Mouse (Mus musculus) WW6 (cell line): ENCODE data around the gene Sema3d.

ENCODE experiments used
- DNase-seq: peaks from one replicate; pipeline ENCODE4 v3.0.0-alpha.2; 2013; ENCODE audit warnings: low read depth, low spot score

Gene Sema3d

DNA sequence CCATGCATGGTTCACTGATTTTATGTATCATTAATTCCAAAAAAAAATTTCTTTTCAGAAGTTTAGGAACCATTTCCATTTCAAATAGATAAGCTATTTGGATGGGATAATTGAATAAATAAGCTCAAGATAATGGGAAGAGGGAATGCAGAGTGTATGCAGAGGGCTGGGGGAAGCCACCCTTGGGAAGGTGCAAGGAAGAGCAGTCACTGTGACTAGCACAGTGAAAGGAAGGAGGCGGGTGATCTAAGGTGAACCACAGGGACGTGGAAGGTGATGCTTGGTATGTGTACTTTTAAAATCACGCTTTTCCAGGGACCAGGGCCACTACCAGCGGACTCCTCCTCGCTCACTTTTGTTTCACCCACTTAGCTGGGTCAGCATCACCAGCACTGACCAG, 115.9 kb downstream of the Sema3d start:
- no peak for DNase-seq

- DNase-seq: no peak
Measured at GRCm38 (mm10) chr5:12499791-12500504, 116.8 kb downstream of the Sema3d start.

GRCm38 (mm10) chr5:12512471-12512870, 129.3 kb downstream of the Sema3d start:
- no peak for DNase-seq

GRCm38 (mm10) chr5:12515283-12515682, 132.1 kb downstream of the Sema3d start:
- no peak for DNase-seq

DNA sequence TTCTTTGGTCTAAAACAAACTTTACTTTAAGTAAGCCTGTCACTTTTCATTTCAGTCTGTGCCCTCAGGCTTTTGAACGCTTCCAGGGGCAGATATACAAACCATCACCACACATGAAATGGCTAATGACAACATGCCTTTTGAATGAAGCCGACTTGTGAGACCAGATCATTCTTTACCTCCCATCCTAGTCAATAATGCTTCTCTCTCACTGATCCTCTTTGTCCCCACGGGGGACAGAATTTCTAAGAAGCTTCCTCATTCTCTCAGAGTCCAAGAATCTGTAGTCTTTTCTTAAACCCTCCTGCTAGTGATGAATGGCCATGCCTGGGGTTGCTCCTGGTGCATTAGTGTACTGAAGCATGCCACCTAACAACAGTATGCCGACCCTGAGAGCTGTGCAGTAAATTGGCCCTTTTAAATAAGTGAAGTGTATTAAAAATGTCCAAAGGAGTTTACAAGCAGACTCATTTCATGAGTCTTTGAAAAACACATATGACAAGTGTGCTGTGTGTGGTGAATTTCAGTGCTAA, 142.1 kb downstream of the Sema3d start:
- no peak for DNase-seq

DNA sequence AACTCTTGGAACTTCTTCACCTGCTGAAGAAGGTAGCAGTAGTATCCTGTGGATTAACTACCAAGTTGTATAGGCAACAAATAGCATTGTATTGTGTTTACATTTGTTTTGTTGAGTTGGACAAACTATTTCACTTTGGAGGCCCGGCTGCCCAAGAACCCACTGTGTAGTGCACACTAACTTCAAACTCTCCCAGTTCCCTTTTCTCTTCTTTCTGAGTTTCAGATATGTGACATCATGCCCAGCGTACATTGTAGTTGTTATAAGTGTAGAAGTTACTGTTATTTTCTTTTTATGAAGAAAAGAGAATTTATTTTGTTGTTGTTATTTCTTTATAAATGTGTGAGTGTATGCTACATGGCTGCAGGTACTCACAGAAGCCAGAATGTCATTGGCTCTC, 145.4 kb downstream of the Sema3d start:
- DNase-seq: no peak

DNA sequence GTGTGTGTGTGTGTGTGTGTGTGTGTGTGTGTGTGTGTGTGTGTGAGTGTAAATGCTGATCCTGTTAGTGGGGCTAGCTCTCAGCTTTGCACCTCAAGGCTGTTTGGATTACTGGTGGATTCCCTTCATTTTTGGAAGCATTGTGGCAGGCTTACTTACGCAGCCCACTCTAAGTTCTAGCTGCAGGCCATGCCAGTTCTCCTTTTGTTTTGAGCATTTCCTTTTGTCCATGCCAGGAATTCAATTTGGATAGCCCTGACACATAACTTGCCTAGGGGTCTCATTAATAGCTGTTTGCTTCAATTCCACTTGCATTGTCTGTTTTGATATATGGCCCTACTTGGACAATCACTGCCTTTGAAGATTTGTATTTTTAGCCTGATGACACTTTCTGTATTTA, 146.6 kb downstream of the Sema3d start:
- no peak for DNase-seq

DNA sequence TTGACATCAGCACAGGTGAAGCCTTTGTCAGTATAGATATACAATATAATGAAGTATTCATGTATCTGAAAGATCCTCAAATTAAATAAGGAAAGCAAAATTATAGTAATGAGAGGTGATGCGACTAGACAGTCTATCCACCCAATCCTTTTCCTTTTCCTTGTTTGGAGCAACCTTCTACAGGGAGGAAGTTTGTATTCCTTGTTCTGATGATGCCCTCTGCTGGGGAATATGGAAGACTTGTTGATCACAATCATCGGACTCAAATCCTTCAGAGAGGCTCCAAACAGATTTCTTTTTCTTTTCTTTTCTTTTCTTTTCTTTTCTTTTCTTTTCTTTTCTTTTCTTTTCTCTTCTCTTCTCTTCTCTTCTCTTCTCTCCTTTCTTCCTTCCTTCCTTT, 158.1 kb downstream of the Sema3d start:
- no peak for DNase-seq

GRCm38 (mm10) chr5:12549046-12549669, 166.0 kb downstream of the Sema3d start:
- no peak for DNase-seq

- no peak for DNase-seq
Measured at GRCm38 (mm10) chr5:12555401-12555800, 172.2 kb downstream of the Sema3d start.

- DNase-seq: no peak
Measured at GRCm38 (mm10) chr5:12557889-12558288, 174.7 kb downstream of the Sema3d start.

GRCm38 (mm10) chr5:12561740-12562139, 178.6 kb downstream of the Sema3d start:
- DNase-seq: no peak

GRCm38 (mm10) chr5:12562204-12562603, 179.0 kb downstream of the Sema3d start:
- DNase-seq: no peak

DNA sequence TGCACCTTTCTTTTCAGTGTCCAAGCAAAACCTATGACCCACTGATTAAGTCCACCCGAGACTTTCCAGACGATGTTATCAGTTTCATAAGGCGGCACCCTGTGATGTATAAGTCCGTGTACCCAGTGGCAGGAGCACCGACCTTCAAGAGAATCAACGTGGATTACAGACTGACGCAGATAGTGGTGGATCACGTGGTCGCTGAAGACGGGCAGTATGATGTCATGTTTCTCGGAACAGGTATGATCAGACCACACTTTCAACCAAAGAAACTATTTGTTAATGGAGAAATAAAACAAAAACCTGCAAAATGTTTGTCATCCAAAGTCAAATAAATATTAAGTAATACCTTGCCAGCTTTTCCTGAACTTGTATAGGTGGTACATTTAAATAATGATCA, 179.9 kb downstream of the Sema3d start:
- DNase-seq: no peak

DNA sequence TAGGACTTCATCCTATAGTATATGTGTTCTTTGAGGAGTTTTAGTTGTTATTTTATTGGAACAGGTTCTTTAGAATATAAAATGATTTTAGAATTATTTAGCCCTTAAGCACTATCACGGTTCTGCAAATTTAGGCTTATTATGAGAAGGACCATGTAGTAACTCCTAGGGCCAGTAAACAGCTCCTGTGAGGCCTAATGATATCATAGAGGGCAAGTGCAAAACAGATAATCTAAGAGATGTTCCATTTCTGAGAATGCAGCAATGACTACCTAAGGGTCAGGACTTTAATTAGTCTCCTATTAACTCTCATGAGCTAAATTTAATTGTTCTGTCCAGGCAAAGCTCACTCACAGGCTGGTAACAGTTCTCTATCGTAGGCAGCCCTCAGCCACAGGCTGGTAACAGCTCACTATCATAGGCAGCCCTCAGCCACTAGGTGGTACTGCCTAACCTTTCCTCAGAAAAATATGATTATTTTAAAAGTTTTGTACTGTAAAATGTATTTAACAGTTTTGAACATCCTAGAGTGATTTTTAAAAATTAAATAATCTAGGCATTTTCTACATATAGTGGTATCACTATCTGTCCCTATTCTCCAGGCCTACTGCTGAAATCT, 181.5 kb downstream of the Sema3d start:
- no peak for DNase-seq

GRCm38 (mm10) chr5:12566568-12566967, 183.4 kb downstream of the Sema3d start:
- no peak for DNase-seq

- DNase-seq: no peak
Measured at GRCm38 (mm10) chr5:12574551-12574950, 191.4 kb downstream of the Sema3d start.

- no peak for DNase-seq
Measured at GRCm38 (mm10) chr5:12575262-12575661, 192.1 kb downstream of the Sema3d start.

DNA sequence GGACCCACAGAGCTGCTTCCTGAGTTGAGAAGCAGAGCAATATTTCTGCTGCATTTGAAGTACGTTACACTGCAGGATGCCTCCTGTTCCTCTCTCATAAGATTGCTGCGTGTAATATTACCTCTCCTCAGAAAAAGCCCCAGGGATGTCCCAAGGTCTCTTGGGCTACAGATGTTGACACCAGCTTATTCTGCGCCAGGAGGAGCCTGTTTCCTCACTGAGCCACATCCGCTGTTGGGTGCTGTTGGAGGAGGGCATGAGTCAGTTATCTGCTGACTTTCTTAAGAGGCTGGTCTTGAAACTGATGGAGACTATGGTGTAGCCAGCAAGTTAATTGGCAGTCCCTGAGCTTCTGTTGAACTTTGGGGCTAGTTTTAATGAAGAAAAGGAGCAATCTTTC, 196.6 kb downstream of the Sema3d start:
- no peak for DNase-seq

DNA sequence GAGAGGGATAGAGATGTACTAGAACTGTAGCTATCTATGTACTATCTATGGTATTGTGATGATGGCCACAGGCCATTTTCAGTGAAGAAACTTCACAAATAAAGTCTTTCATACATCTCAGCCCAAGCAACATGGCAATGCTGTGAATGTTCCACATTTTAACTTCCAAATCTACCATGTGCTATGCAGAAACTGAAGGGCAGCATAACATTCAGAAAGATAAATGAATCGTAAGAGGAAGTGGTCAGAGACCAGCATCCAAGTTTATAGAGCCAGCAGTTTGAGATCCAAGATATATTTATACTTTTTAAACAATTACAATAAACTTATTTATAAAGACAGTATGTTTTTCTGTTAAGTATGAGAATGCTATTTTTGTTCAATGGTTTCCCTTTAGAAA, 199.4 kb downstream of the Sema3d start:
- no peak for DNase-seq

- no peak for DNase-seq
Measured at GRCm38 (mm10) chr5:12583293-12583834, 200.2 kb downstream of the Sema3d start.

DNA sequence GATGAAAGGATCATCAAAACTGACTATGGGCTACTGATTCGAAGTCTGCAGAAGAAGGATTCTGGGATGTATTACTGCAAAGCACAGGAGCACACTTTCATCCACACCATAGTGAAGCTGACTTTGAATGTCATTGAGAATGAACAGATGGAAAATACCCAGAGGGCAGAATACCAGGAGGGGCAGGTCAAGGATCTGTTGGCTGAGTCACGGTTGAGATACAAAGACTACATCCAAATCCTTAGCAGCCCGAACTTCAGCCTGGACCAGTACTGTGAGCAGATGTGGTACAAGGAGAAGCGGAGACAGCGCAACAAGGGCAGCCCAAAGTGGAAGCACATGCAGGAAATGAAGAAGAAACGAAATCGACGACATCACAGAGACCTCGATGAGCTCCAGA, 201.7 kb downstream of the Sema3d start:
- DNase-seq: no peak
